ENCODE assay signal across 9 mouse cellular contexts in the genomic region with DNA sequence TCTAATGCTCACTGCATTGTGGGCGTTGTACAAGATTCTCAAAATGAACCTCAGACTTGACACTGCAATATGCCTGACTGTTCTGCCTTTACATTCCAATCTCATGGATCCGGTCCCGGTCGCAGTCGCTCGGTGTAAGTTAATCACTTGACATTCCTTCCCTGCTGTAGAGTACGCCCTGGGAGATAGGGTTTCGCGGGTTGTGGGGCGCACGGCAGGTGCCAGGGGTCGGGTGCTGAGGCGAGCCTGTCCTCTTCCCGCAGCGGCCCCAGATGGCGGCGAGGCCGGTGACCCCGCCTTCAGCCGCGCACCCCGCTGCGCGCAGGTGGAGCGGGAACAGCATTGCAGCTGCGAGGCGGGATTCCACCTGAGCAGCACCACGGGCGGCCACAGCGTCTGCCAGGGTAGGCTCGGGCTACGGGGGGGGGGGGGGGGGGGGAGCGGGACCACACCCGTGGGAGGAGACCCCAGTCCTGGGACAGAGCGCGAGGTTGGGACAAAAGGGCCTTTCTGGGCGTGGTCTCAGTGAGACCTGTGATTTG. TPM values are rescaled to one million over a fixed set of nuclear protein-coding genes. Genes with fewer than 3 reads are reported as not detected.
DNase-seq lines count a peak whose midpoint lies in the region; ATAC-seq and TF ChIP-seq lines count a peak whose summit lies in the region.
"Had no signal": no experiment of that assay in that cellular context is flagged by ENCODE, and none has a peak within 500 bp of the region (broad histone marks: within the 10 kb centered on the region; RNA-seq: fewer than 3 reads in every experiment).

No protein-coding gene starts in this region.

- no peak overlapping the region for H3K27ac ChIP-seq in heart, embryonic 12.5 days (ENCODE audit: poor library complexity, severe bottlenecking)
- H3K27ac ChIP-seq in forebrain, embryonic 15.5 days (replicated peaks) = no peak overlapping the region
- H3K27ac ChIP-seq in liver, embryonic 14.5 days = no peak overlapping the region

- peaks cover 15% of the 10 kb centered on the region; the same call in 1 of the 2 replicates for H3K27me3 ChIP-seq in heart, embryonic 12.5 days (replicated peaks)
- no peaks in the 10 kb centered on the region for H3K27me3 ChIP-seq in forebrain, embryonic 15.5 days
- H3K27me3 ChIP-seq in liver, embryonic 14.5 days (ENCODE audit: control insufficient read depth, insufficient read depth, low read length) = no peaks in the 10 kb centered on the region
- H3K27me3 ChIP-seq: CH12.LX had no signal

- peak overlapping the region; percentile 49 for H3K4me3 ChIP-seq in heart, embryonic 12.5 days
- H3K4me3 ChIP-seq in forebrain, embryonic 15.5 days = peak overlapping the region; percentile 44
- H3K4me3 ChIP-seq in liver, embryonic 14.5 days (ENCODE audit: insufficient read depth in 1 of 2, low read depth in 2 of 2, low read length in 2 of 2) = peak overlapping the region in 1 of 2 experiments; percentile 2; a peak in 1 of 4 replicates

- 4% methylated on average over 37 of the region's 37 CpGs for WGBS in heart, embryonic 12.5 days
- WGBS in forebrain, embryonic 15.5 days = 3% methylated on average over 33 of the region's 37 CpGs
- 10% methylated on average over 36 of the region's 37 CpGs for WGBS in liver, embryonic 14.5 days (ENCODE audit: insufficient replicate concordance)

- no peak for DNase-seq in heart, postnatal 4 days
- DNase-seq in brain, embryonic 14.5 days (ENCODE audit: low read depth) = peak; percentile 32
- no peak for DNase-seq in liver, embryonic 14.5 days (ENCODE audit: low read depth in 3 of 3, low spot score in 3 of 3)
- DNase-seq in thymus, postnatal 14 days = peak; percentile 20
- no peak for DNase-seq in B cell, adult 2 months
- no peak for DNase-seq in adrenal gland, adult 18-20 months (ENCODE audit: low spot score in 2 of 2)

- no peak for TF ChIP-seq POLR2A in brain, embryonic 14.5 days (IDR thresholded peaks at IDR 0.05; ENCODE audit: borderline replicate concordance, extremely low read depth, insufficient read depth, insufficient read length, poor library complexity, severe bottlenecking)

- ATAC-seq in heart, embryonic 12.5 days (ENCODE audit: insufficient number of reproducible peaks, low FRiP score) = 0 out of 2 replicates have a peak, but pooled peaks have one; percentile 22
- ATAC-seq in forebrain, embryonic 15.5 days (replicated peaks) = peak; percentile 48; the same call in 1 of the 2 replicates
- no peak for ATAC-seq in liver, embryonic 14.5 days (ENCODE audit: insufficient read depth)

- peak overlapping the region; percentile 86 for H3K4me2 ChIP-seq in heart, embryonic 12.5 days
- H3K4me2 ChIP-seq in forebrain, embryonic 15.5 days (replicated peaks) = peak overlapping the region; percentile 84
- H3K4me2 ChIP-seq in liver, embryonic 14.5 days (ENCODE audit: low read depth) = peak overlapping the region; percentile 49

- TF ChIP-seq EP300 in liver, embryonic 14.5 days (IDR thresholded peaks at IDR 0.05; ENCODE audit: low read depth) = no peak

- no peak for TF ChIP-seq CTCF in brain, embryonic 14.5 days (IDR thresholded peaks at IDR 0.05; ENCODE audit: borderline replicate concordance, extremely low read depth, insufficient read depth, insufficient read length)
- TF ChIP-seq CTCF in liver, embryonic 14.5 days (IDR thresholded peaks at IDR 0.05; ENCODE audit: low read depth) = no peak

- H3K4me1 ChIP-seq in heart, embryonic 12.5 days (replicated peaks) = peaks cover 13% of the 10 kb centered on the region
- peaks cover 6% of the 10 kb centered on the region for H3K4me1 ChIP-seq in forebrain, embryonic 15.5 days
- no peaks in the 10 kb centered on the region for H3K4me1 ChIP-seq in liver, embryonic 14.5 days (replicated peaks; ENCODE audit: control insufficient read depth in 2 of 2, insufficient read depth in 2 of 2, low read length in 1 of 2)

- H3K9ac ChIP-seq in heart, embryonic 12.5 days = peak overlapping the region; percentile 60; the same call in 1 of the 2 replicates
- peak overlapping the region; percentile 46 for H3K9ac ChIP-seq in forebrain, embryonic 15.5 days (replicated peaks)
- H3K9ac ChIP-seq in liver, embryonic 14.5 days (replicated peaks) = no peak overlapping the region

- H3K9me3 ChIP-seq in heart, embryonic 12.5 days (replicated peaks) = no peaks in the 10 kb centered on the region
- no peaks in the 10 kb centered on the region for H3K9me3 ChIP-seq in forebrain, embryonic 15.5 days
- no peaks in the 10 kb centered on the region for H3K9me3 ChIP-seq in liver, embryonic 14.5 days (ENCODE audit: control insufficient read depth, low read length)

- H3K36me3 ChIP-seq in heart, embryonic 12.5 days = no peaks in the 10 kb centered on the region
- H3K36me3 ChIP-seq in forebrain, embryonic 15.5 days = no peaks in the 10 kb centered on the region
- H3K36me3 ChIP-seq in liver, embryonic 14.5 days (replicated peaks; ENCODE audit: control insufficient read depth, insufficient read depth, low read depth) = no peaks in the 10 kb centered on the region

RNA-seq across cellular contexts. Expression of a gene that starts 29.5 kb away (rescaled TPM):
- polyA plus RNA-seq in heart, embryonic 12.5 days (2016; fragmentation: Nextera tagmentation; extraction: Ambion mirVana) = 1.0 and 1.5 TPM in 2 replicates
- total RNA-seq in heart, postnatal 4 days (2021) = under 1 TPM; 0.54 to 0.74 TPM
- 1.3 and 1.7 TPM in 2 replicates for polyA plus RNA-seq in brain, embryonic 14.5 days (2012; rRNA removed)
- 2.0 and 2.1 TPM in 2 replicates for polyA plus RNA-seq in forebrain, embryonic 15.5 days (2015; fragmentation: Nextera tagmentation; extraction: Ambion mirVana)
- 0.15 and 0.17 TPM in 2 replicates for polyA plus RNA-seq in liver, embryonic 14.5 days (2012; rRNA removed)
- polyA plus RNA-seq in liver, embryonic 14.5 days (2014; fragmentation: Nextera tagmentation; extraction: Ambion mirVana) = 0.33 TPM in 2 replicates
- total RNA-seq in adrenal gland, adult 18-20 months (2021) = 1 to 10 TPM; 4.9 to 5.2 TPM
- total RNA-seq: CH12.LX had no signal

RNA-seq across cellular contexts. Expression of a gene that starts 51.6 kb away (rescaled TPM):
- 7.2 and 7.5 TPM in 2 replicates for polyA plus RNA-seq in heart, embryonic 12.5 days (2016; fragmentation: Nextera tagmentation; extraction: Ambion mirVana)
- total RNA-seq in heart, postnatal 4 days (2021) = 1 to 10 TPM; 3.0 to 3.3 TPM
- polyA plus RNA-seq in brain, embryonic 14.5 days (2012; rRNA removed) = 6.3 and 8.7 TPM in 2 replicates
- 10.5 and 11.3 TPM in 2 replicates for polyA plus RNA-seq in forebrain, embryonic 15.5 days (2015; fragmentation: Nextera tagmentation; extraction: Ambion mirVana)
- polyA plus RNA-seq in liver, embryonic 14.5 days (2012; rRNA removed) = 1.4 and 2.6 TPM in 2 replicates
- polyA plus RNA-seq in liver, embryonic 14.5 days (2014; fragmentation: Nextera tagmentation; extraction: Ambion mirVana) = 2.4 and 3.0 TPM in 2 replicates
- 1 to 10 TPM; 3.4 to 4.7 TPM for total RNA-seq in adrenal gland, adult 18-20 months (2021)

Comparison
In these comparisons a context has a peak if more than half of its experiments do, and no peak if none do; other contexts are left out.
1. DNase-seq: peak in brain, embryonic 14.5 days (single experiment) and thymus, postnatal 14 days (single experiment); none in heart, postnatal 4 days (single experiment), liver, embryonic 14.5 days (0 of 3), B cell, adult 2 months (0 of 2) and adrenal gland, adult 18-20 months (0 of 2).
2. Peak in every context shown above with its lines, with median percentiles within 50 percentile points of each other: H3K4me2 ChIP-seq.